In the genomic region with DNA sequence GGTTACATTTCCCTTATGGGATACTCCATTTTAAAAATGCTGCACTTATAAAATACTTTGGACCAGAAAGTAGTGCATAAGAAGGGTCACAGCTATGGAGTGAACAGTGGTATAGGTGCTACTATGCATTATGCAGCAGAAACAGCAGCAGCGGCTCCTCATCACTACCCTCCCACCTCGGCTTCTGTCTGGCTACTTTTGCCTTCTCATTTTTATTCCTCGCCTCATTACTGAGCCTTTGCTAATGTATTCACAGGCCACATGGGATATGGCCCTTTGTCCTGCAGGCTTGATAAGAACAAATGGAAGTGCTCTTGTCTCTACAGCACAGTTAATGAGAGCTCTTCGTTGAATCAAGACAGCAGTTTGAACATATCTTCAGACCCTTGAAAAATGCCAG, we compare ENCODE assay signal across 21 mouse cellular contexts.
DNase-seq lines count a peak whose midpoint lies in the region; ATAC-seq lines count a peak whose summit lies in the region.
"Had no signal": no experiment of that assay in that cellular context is flagged by ENCODE, and none has a peak within 500 bp of the region (broad histone marks: within the 10 kb centered on the region; RNA-seq: fewer than 3 reads in every experiment).

No protein-coding gene starts in this region.

- no peak overlapping the region for H3K9ac ChIP-seq in midbrain, embryonic 13.5 days (replicated peaks)
- H3K9ac ChIP-seq: embryonic facial prominence, embryonic 13.5 days had no signal

- intact Hi-C loops in heart, postnatal 25 days (cut with DNase I), result no loop called here

- peak; percentile 91 for ATAC-seq in midbrain, embryonic 13.5 days
- ATAC-seq: inflammation-experienced regulatory T-cells, adult 6 months had no signal

- no peak overlapping the region for H3K27ac ChIP-seq in midbrain, embryonic 13.5 days
- H3K27ac ChIP-seq: embryonic facial prominence, embryonic 13.5 days had no signal

- peak; percentile 23 for DNase-seq in heart, adult 11 months
- DNase-seq in heart, postnatal 25 days (ENCODE audit: low spot score), result no peak
- DNase-seq in retina, postnatal 1 day, result peak; percentile 37
- no peak for DNase-seq in retina, embryonic 14.5 days (ENCODE audit: low spot score)
- DNase-seq in layer of hippocampus, adult 18-20 months (ENCODE audit: low spot score in 2 of 2), result no peak
- no peak for DNase-seq in adrenal gland, adult (ENCODE audit: inconsistent age in 2 of 2, low spot score in 1 of 2)
- DNase-seq: adrenal gland, adult 2 months; cerebellum, adult 8-10 months; gastrocnemius, postnatal 36 days; kidney, adult 2 months; kidney, postnatal 25 days; layer of hippocampus, adult 9-11 months; lung, adult 18-20 months; lung, postnatal 14 days; right cerebral cortex, postnatal 25 days; thymus, postnatal 36 days had no signal

- WGBS in midbrain, embryonic 13.5 days, result 34% methylated on average over 4 of the region's 4 CpGs

- no peaks in the 10 kb centered on the region for H3K36me3 ChIP-seq in midbrain, embryonic 13.5 days
- H3K36me3 ChIP-seq: embryonic facial prominence, embryonic 13.5 days had no signal

- H3K4me3 ChIP-seq in midbrain, embryonic 13.5 days (replicated peaks), result no peak overlapping the region
- H3K4me3 ChIP-seq: embryonic facial prominence, embryonic 13.5 days; megakaryocyte, embryonic 14.5 days had no signal

- H3K4me1 ChIP-seq in midbrain, embryonic 13.5 days (replicated peaks), result no peaks in the 10 kb centered on the region
- H3K4me1 ChIP-seq: embryonic facial prominence, embryonic 13.5 days; megakaryocyte, embryonic 14.5 days had no signal

- no peak overlapping the region for H3K4me2 ChIP-seq in midbrain, embryonic 13.5 days (replicated peaks)
- H3K4me2 ChIP-seq: embryonic facial prominence, embryonic 13.5 days; liver, embryonic 11.5 days had no signal

- no peaks in the 10 kb centered on the region for H3K27me3 ChIP-seq in midbrain, embryonic 13.5 days
- H3K27me3 ChIP-seq: embryonic facial prominence, embryonic 13.5 days; megakaryocyte, embryonic 14.5 days had no signal

- H3K9me3 ChIP-seq in midbrain, embryonic 13.5 days, result no peaks in the 10 kb centered on the region
- H3K9me3 ChIP-seq: embryonic facial prominence, embryonic 13.5 days had no signal

Comparison
In these comparisons a context has a peak if more than half of its experiments do, and no peak if none do; other contexts are left out.
1. DNase-seq: peak in heart, adult 11 months (single experiment) and retina, postnatal 1 day (single experiment); none in heart, postnatal 25 days (single experiment), retina, embryonic 14.5 days (single experiment), layer of hippocampus, adult 18-20 months (0 of 2) and adrenal gland, adult (0 of 2).